Mouse (Mus musculus) sigmoid colon, adult 10 weeks (tissue): ENCODE results near the gene Pak1ip1. TPM values are rescaled to one million over a fixed set of nuclear protein-coding genes. Genes with fewer than 3 reads are reported as not detected.

Source experiments
- polyA plus RNA-seq: library from polyadenylated mRNA; stranded (reverse); fragments of 350-450 nt; fragmentation: Illumina TruSeq; extraction: RNeasy Lipid Tissue Mini Kit (QIAGEN cat#74804); gene quantifications from one replicate; pipeline ENCODE4 v1.2.3, GENCODE M21; 2014; ENCODE audit warnings: low read depth, low replicate concordance

Gene Pak1ip1
- 53.0 TPM for polyA plus RNA-seq

GRCm38 (mm10) chr13:41000926-41001639, at the start of gene Pak1ip1:
Gene Pak1ip1 (plus strand): TSS chr13:41001023.

GRCm38 (mm10) chr13:41015829-41016634, 15.2 kb downstream of the Pak1ip1 start, which contains the start of gene Tmem14c:
Gene Tmem14c (plus strand): TSS chr13:41016292.

Other genes with a start within 250 kb of the Pak1ip1 start
- 27.0 TPM for gene Gcnt2, start 141.3 kb upstream of the Pak1ip1 start, polyA plus RNA-seq
- 39.7 TPM for gene Tmem14c, start 15.3 kb downstream of the Pak1ip1 start, polyA plus RNA-seq
- not detected for gene Mak, start 78.7 kb downstream of the Pak1ip1 start, polyA plus RNA-seq
- gene Gcm2, start 110.0 kb downstream of the Pak1ip1 start, polyA plus RNA-seq: not detected
- not detected for gene Sycp2l, start 113.3 kb downstream of the Pak1ip1 start, polyA plus RNA-seq
- gene Elovl2, start 219.4 kb downstream of the Pak1ip1 start, polyA plus RNA-seq: 0.25 TPM
- gene Smim13, start 248.8 kb downstream of the Pak1ip1 start, polyA plus RNA-seq: 33.6 TPM